Mouse (Mus musculus): ENCODE measurements around the gene 4921511M17Rik. TPM values are rescaled to one million over a fixed set of nuclear protein-coding genes. Genes with fewer than 3 reads are reported as not detected.

Gene 4921511M17Rik
- polyA plus RNA-seq (2012; rRNA removed), result not detected in 2 replicates

GRCm38 (mm10) chrX:154033727-154034126, at the start of gene 4921511M17Rik:
Gene 4921511M17Rik (minus strand): TSS chrX:154033827.

GRCm38 (mm10) chrX:154054939-154055338, 21.3 kb upstream of the 4921511M17Rik start, which contains the start of gene Gm10057:
Gene Gm10057 (minus strand): TSS chrX:154055039.

DNA sequence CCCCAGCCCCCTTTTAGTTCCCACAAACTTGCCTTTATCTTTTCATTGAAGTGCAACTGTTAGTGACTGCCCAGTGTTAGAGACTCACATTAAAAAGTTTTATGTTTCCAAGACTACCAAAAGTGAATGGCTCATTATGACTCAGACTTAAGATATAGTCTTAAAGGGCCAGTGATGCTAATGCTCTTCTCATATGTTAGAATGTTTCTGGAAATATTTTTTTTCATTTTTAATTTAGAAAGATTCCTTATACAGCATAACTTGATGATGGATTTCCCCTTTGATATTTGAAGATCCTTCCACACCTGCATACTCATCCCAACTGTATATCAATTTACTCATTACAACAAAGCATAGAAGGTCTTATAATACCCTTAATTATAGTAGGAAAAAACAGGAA, 21.1 kb downstream of the 4921511M17Rik start, which contains the start of gene Samt1:
TSS of gene Samt1 (minus strand) at position 101 of the 400 bp plus-strand sequence.

Other genes with a start within 250 kb of the 4921511M17Rik start
- gene Spin2c, start 201.6 kb downstream of the 4921511M17Rik start, polyA plus RNA-seq (2012; rRNA removed), result 0.79 and 1.1 TPM in 2 replicates
- not detected in 2 replicates for gene Samt1, start 21.2 kb downstream of the 4921511M17Rik start, polyA plus RNA-seq (2012; rRNA removed)
- gene Gm10057, start 21.2 kb upstream of the 4921511M17Rik start, polyA plus RNA-seq (2012; rRNA removed), result not detected in 2 replicates
- gene Gm15140, start 86.9 kb upstream of the 4921511M17Rik start, polyA plus RNA-seq (2012; rRNA removed), result not detected in 2 replicates